Comparison of ENCODE assay signal across 21 mouse cellular contexts in genomic region chr8:89325751-89326351, GRCm38 (mm10).
"Had no signal": no experiment of that assay in that cellular context is flagged by ENCODE, and none has a peak within 500 bp of the region (broad histone marks: within the 10 kb centered on the region; RNA-seq: fewer than 3 reads in every experiment).

No protein-coding gene starts in this region.

- H3K4me3 ChIP-seq: limb, embryonic 12.5 days; limb, embryonic 15.5 days; megakaryocyte, embryonic 14.5 days; midbrain, embryonic 10.5 days; midbrain, embryonic 15.5 days; neural tube, embryonic 13.5 days; stomach, embryonic 15.5 days had no signal

- H3K27me3 ChIP-seq: limb, embryonic 12.5 days; limb, embryonic 15.5 days; megakaryocyte, embryonic 14.5 days; midbrain, embryonic 15.5 days; neural tube, embryonic 13.5 days; stomach, embryonic 15.5 days had no signal

- ATAC-seq: liver, postnatal 0 days; midbrain, embryonic 15.5 days had no signal

- H3K9ac ChIP-seq: limb, embryonic 12.5 days; limb, embryonic 15.5 days; liver, embryonic 14.5 days; liver, postnatal 0 days; lung, embryonic 14.5 days; midbrain, embryonic 15.5 days; neural tube, embryonic 13.5 days; stomach, embryonic 15.5 days had no signal

- H3K9me3 ChIP-seq: limb, embryonic 12.5 days; limb, embryonic 15.5 days; midbrain, embryonic 10.5 days; midbrain, embryonic 15.5 days; neural tube, embryonic 13.5 days; stomach, embryonic 15.5 days had no signal

- H3K4me1 ChIP-seq: limb, embryonic 15.5 days; megakaryocyte, embryonic 14.5 days; stomach, embryonic 15.5 days had no signal

- DNase-seq: kidney, adult 9 months; kidney, postnatal 14 days; kidney, postnatal 4 days; left cerebral cortex, postnatal 4 days; liver, postnatal 0 days; lung, embryonic 14.5 days; lung, postnatal 10 days; lung, postnatal 36 days; retina, postnatal 1 day; right cerebral cortex, postnatal 25 days; spleen, adult 18-20 months; thymus, postnatal 25 days had no signal

- H3K27ac ChIP-seq: limb, embryonic 12.5 days; limb, embryonic 15.5 days; liver, embryonic 14.5 days; midbrain, embryonic 10.5 days; midbrain, embryonic 15.5 days; stomach, embryonic 15.5 days had no signal

- H3K4me2 ChIP-seq: limb, embryonic 12.5 days; limb, embryonic 15.5 days; liver, embryonic 11.5 days; lung, embryonic 14.5 days; midbrain, embryonic 15.5 days; neural tube, embryonic 13.5 days; stomach, embryonic 15.5 days had no signal

- H3K36me3 ChIP-seq: limb, embryonic 12.5 days; limb, embryonic 15.5 days; midbrain, embryonic 10.5 days; midbrain, embryonic 15.5 days; neural tube, embryonic 13.5 days; stomach, embryonic 15.5 days had no signal
